17 mouse cellular contexts compared by ENCODE assay signal in the genomic region with DNA sequence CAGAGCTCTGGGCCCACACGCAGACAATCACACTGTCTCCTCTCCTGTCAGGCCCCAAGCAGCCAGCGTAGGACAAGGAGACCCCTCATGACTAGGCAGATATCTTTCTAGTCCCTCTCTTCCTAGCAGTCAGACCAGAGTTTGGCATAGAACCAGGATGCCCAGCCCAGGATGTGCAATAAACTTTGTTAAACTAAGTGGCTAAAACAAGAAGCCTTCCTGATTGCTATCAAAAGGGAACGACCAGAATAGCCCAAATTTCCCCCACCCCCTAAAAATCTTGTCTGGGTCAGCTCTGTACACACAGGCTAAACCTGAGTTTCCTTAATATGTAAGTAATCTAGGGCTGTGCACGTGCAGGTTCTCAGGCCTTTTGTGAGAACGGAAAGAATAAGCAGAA. TPM values are rescaled to one million over a fixed set of nuclear protein-coding genes. Genes with fewer than 3 reads are reported as not detected.
DNase-seq lines count a peak whose midpoint lies in the region; ATAC-seq lines count a peak whose summit lies in the region.
"Had no signal": no experiment of that assay in that cellular context is flagged by ENCODE, and none has a peak within 500 bp of the region (broad histone marks: within the 10 kb centered on the region; RNA-seq: fewer than 3 reads in every experiment).

No protein-coding gene starts in this region.

- no peak overlapping the region for H3K27ac ChIP-seq in forebrain, embryonic 11.5 days (ENCODE audit: low read depth, low read length)
- H3K27ac ChIP-seq in forebrain, embryonic 14.5 days (ENCODE audit: low read depth, low read length) = no peak overlapping the region
- H3K27ac ChIP-seq in hindbrain, embryonic 13.5 days = no peak overlapping the region
- H3K27ac ChIP-seq in hindbrain, embryonic 11.5 days (ENCODE audit: low read depth, low read length) = no peak overlapping the region
- H3K27ac ChIP-seq: embryonic facial prominence, embryonic 13.5 days; limb, embryonic 15.5 days; neural tube, embryonic 13.5 days had no signal

- ATAC-seq in forebrain, embryonic 11.5 days (replicated peaks; ENCODE audit: low FRiP score) = no peak
- no peak for ATAC-seq in forebrain, embryonic 14.5 days
- no peak for ATAC-seq in hindbrain, embryonic 13.5 days (ENCODE audit: low FRiP score)
- no peak for ATAC-seq in hindbrain, embryonic 11.5 days (ENCODE audit: low FRiP score)
- ATAC-seq in inflammation-experienced regulatory T-cells, adult 6 months = no peak
- ATAC-seq: hindbrain, embryonic 16.5 days; Patski had no signal

- WGBS in forebrain, embryonic 11.5 days = 88% methylated on average over 5 of the region's 5 CpGs
- 76% methylated on average over 5 of the region's 5 CpGs for WGBS in forebrain, embryonic 14.5 days
- WGBS in hindbrain, embryonic 13.5 days = 90% methylated on average over 5 of the region's 5 CpGs
- WGBS in hindbrain, embryonic 11.5 days = 88% methylated on average over 5 of the region's 5 CpGs

- no peak overlapping the region for H3K4me2 ChIP-seq in forebrain, embryonic 11.5 days (ENCODE audit: low read depth, low read length, severe bottlenecking)
- H3K4me2 ChIP-seq in forebrain, embryonic 14.5 days (ENCODE audit: low read length) = no peak overlapping the region
- no peak overlapping the region for H3K4me2 ChIP-seq in hindbrain, embryonic 13.5 days
- no peak overlapping the region for H3K4me2 ChIP-seq in hindbrain, embryonic 11.5 days (replicated peaks; ENCODE audit: low read depth, low read length)
- H3K4me2 ChIP-seq: embryonic facial prominence, embryonic 13.5 days; limb, embryonic 15.5 days; lung, embryonic 14.5 days; neural tube, embryonic 13.5 days had no signal

- H3K27me3 ChIP-seq in forebrain, embryonic 11.5 days (ENCODE audit: control insufficient read depth, insufficient read depth, low read length) = peaks cover under 1% of the 10 kb centered on the region; the same call in 1 of the 2 replicates
- no peaks in the 10 kb centered on the region for H3K27me3 ChIP-seq in forebrain, embryonic 14.5 days (replicated peaks; ENCODE audit: control insufficient read depth, insufficient read depth, low read length)
- no peaks in the 10 kb centered on the region for H3K27me3 ChIP-seq in hindbrain, embryonic 13.5 days
- H3K27me3 ChIP-seq in hindbrain, embryonic 11.5 days (ENCODE audit: control insufficient read depth, insufficient read depth, low read length) = no peaks in the 10 kb centered on the region
- H3K27me3 ChIP-seq: neural tube, embryonic 13.5 days; Patski had no signal

- H3K4me1 ChIP-seq in forebrain, embryonic 11.5 days (replicated peaks; ENCODE audit: control insufficient read depth, insufficient read depth, low read length) = peaks cover 8% of the 10 kb centered on the region
- H3K4me1 ChIP-seq in forebrain, embryonic 14.5 days (ENCODE audit: control insufficient read depth, insufficient read depth, low read length) = peaks cover 12% of the 10 kb centered on the region; the same call in 1 of the 2 replicates
- peaks cover 40% of the 10 kb centered on the region for H3K4me1 ChIP-seq in hindbrain, embryonic 13.5 days (replicated peaks)
- peaks cover 5% of the 10 kb centered on the region for H3K4me1 ChIP-seq in hindbrain, embryonic 11.5 days (replicated peaks; ENCODE audit: control insufficient read depth, insufficient read depth, low read length)

- H3K9me3 ChIP-seq in forebrain, embryonic 11.5 days (ENCODE audit: control insufficient read depth, low read length) = no peaks in the 10 kb centered on the region
- no peaks in the 10 kb centered on the region for H3K9me3 ChIP-seq in forebrain, embryonic 14.5 days (replicated peaks; ENCODE audit: control insufficient read depth, low read length)
- no peaks in the 10 kb centered on the region for H3K9me3 ChIP-seq in hindbrain, embryonic 13.5 days
- no peaks in the 10 kb centered on the region for H3K9me3 ChIP-seq in hindbrain, embryonic 11.5 days (ENCODE audit: control insufficient read depth, low read length)
- H3K9me3 ChIP-seq: embryonic facial prominence, embryonic 13.5 days; limb, embryonic 15.5 days; neural tube, embryonic 13.5 days had no signal

- H3K9ac ChIP-seq in forebrain, embryonic 11.5 days (ENCODE audit: low read length) = no peak overlapping the region
- H3K9ac ChIP-seq in forebrain, embryonic 14.5 days (ENCODE audit: low read length) = no peak overlapping the region
- peak overlapping the region; percentile 31; the same call in 1 of the 2 replicates for H3K9ac ChIP-seq in hindbrain, embryonic 13.5 days
- no peak overlapping the region for H3K9ac ChIP-seq in hindbrain, embryonic 11.5 days (ENCODE audit: low read depth, low read length)
- H3K9ac ChIP-seq: embryonic facial prominence, embryonic 13.5 days; limb, embryonic 15.5 days; lung, embryonic 14.5 days had no signal

- H3K36me3 ChIP-seq in forebrain, embryonic 11.5 days (ENCODE audit: control insufficient read depth, insufficient read depth, low read length) = no peaks in the 10 kb centered on the region; the same call in 1 of the 2 replicates
- peaks cover 26% of the 10 kb centered on the region for H3K36me3 ChIP-seq in forebrain, embryonic 14.5 days (ENCODE audit: control insufficient read depth, insufficient read depth, low read length)
- peaks cover 37% of the 10 kb centered on the region for H3K36me3 ChIP-seq in hindbrain, embryonic 13.5 days
- H3K36me3 ChIP-seq in hindbrain, embryonic 11.5 days (ENCODE audit: control insufficient read depth, insufficient read depth, low read length) = 0 out of 2 replicates have a peak, but pooled peaks cover 5% of the 10 kb centered on the region

- peak; percentile 29 for DNase-seq in forebrain, embryonic 11.5 days (ENCODE audit: low spot score)
- no peak for DNase-seq in forebrain, embryonic 14.5 days (ENCODE audit: low spot score)
- DNase-seq in hindbrain, embryonic 11.5 days (ENCODE audit: low spot score) = no peak
- DNase-seq in urinary bladder, postnatal 25 days (ENCODE audit: low spot score) = peak; percentile 2
- no peak for DNase-seq in urinary bladder, postnatal 10 days (ENCODE audit: low spot score)
- DNase-seq: adrenal gland, postnatal 36 days; cerebellum, adult 8-10 months; kidney, adult 8-10 months; lung, embryonic 14.5 days; spleen, adult 18-20 months had no signal

- no peak overlapping the region for H3K4me3 ChIP-seq in forebrain, embryonic 11.5 days (ENCODE audit: low read depth, low read length)
- H3K4me3 ChIP-seq in forebrain, embryonic 14.5 days (ENCODE audit: low read depth, low read length) = no peak overlapping the region
- H3K4me3 ChIP-seq in hindbrain, embryonic 13.5 days = no peak overlapping the region
- H3K4me3 ChIP-seq in hindbrain, embryonic 11.5 days (ENCODE audit: low read depth, low read length) = no peak overlapping the region
- H3K4me3 ChIP-seq: embryonic facial prominence, embryonic 13.5 days; limb, embryonic 15.5 days; neural tube, embryonic 13.5 days had no signal

RNA-seq across cellular contexts. Expression of gene Impdh1, which starts 8.0 kb away (rescaled TPM):
- 38.3 and 40.0 TPM in 2 replicates for polyA plus RNA-seq in forebrain, embryonic 11.5 days (2014; fragmentation: Nextera tagmentation; extraction: Ambion mirVana)
- polyA plus RNA-seq in forebrain, embryonic 14.5 days (2014; fragmentation: Nextera tagmentation; extraction: Ambion mirVana) = 34.5 and 50.2 TPM in 2 replicates
- 58.1 and 65.5 TPM in 2 replicates for polyA plus RNA-seq in hindbrain, embryonic 13.5 days (2015; fragmentation: Nextera tagmentation; extraction: Ambion mirVana)
- 34.5 and 39.4 TPM in 2 replicates for polyA plus RNA-seq in hindbrain, embryonic 11.5 days (2014; fragmentation: Nextera tagmentation; extraction: Ambion mirVana)
- polyA plus RNA-seq in inflammation-experienced regulatory T-cells, adult 6 months (2017; shearing (Covaris generic)) = 10 to 100 TPM; 10.7 to 21.0 (median 14.8) TPM

RNA-seq across cellular contexts. Expression of gene Prrt4, which starts 28.8 kb away (rescaled TPM):
- 0.67 and 0.95 TPM in 2 replicates for polyA plus RNA-seq in forebrain, embryonic 11.5 days (2014; fragmentation: Nextera tagmentation; extraction: Ambion mirVana)
- 1.9 and 3.8 TPM in 2 replicates for polyA plus RNA-seq in forebrain, embryonic 14.5 days (2014; fragmentation: Nextera tagmentation; extraction: Ambion mirVana)
- 4.7 and 4.8 TPM in 2 replicates for polyA plus RNA-seq in hindbrain, embryonic 13.5 days (2015; fragmentation: Nextera tagmentation; extraction: Ambion mirVana)
- 0.60 and 1.7 TPM in 2 replicates for polyA plus RNA-seq in hindbrain, embryonic 11.5 days (2014; fragmentation: Nextera tagmentation; extraction: Ambion mirVana)
- polyA plus RNA-seq in inflammation-experienced regulatory T-cells, adult 6 months (2017; shearing (Covaris generic)) = not detected

RNA-seq across cellular contexts. Expression of gene Rbm28, which starts 43.4 kb away (rescaled TPM):
- polyA plus RNA-seq in forebrain, embryonic 11.5 days (2014; fragmentation: Nextera tagmentation; extraction: Ambion mirVana) = 73.3 and 74.8 TPM in 2 replicates
- 34.3 and 36.6 TPM in 2 replicates for polyA plus RNA-seq in forebrain, embryonic 14.5 days (2014; fragmentation: Nextera tagmentation; extraction: Ambion mirVana)
- 41.2 and 41.5 TPM in 2 replicates for polyA plus RNA-seq in hindbrain, embryonic 13.5 days (2015; fragmentation: Nextera tagmentation; extraction: Ambion mirVana)
- polyA plus RNA-seq in hindbrain, embryonic 11.5 days (2014; fragmentation: Nextera tagmentation; extraction: Ambion mirVana) = 68.1 and 69.0 TPM in 2 replicates
- polyA plus RNA-seq in inflammation-experienced regulatory T-cells, adult 6 months (2017; shearing (Covaris generic)) = 10 to 100 TPM; 51.7 to 58.2 (median 54.8) TPM

Comparison
In these comparisons a context has a peak if more than half of its experiments do, and no peak if none do; other contexts are left out.
1. DNase-seq: peak in forebrain, embryonic 11.5 days (single experiment) and urinary bladder, postnatal 25 days (single experiment); none in forebrain, embryonic 14.5 days (single experiment), hindbrain, embryonic 11.5 days (single experiment) and urinary bladder, postnatal 10 days (single experiment).